Mouse (Mus musculus): Measurements from ENCODE around the gene Slc11a1. TPM values are rescaled to one million over a fixed set of nuclear protein-coding genes. Genes with fewer than 3 reads are reported as not detected.
A peak's percentile ranks its signal among the peaks of the same experiment; 100 is the strongest.
"Not testable (repeated sequence)": the region's sequence is repeated elsewhere in the genome, so short reads cannot be mapped to it uniquely, and the experiment has no call there.

Gene Slc11a1
- polyA plus RNA-seq, 1 experiment = 48.7 TPM

DNA sequence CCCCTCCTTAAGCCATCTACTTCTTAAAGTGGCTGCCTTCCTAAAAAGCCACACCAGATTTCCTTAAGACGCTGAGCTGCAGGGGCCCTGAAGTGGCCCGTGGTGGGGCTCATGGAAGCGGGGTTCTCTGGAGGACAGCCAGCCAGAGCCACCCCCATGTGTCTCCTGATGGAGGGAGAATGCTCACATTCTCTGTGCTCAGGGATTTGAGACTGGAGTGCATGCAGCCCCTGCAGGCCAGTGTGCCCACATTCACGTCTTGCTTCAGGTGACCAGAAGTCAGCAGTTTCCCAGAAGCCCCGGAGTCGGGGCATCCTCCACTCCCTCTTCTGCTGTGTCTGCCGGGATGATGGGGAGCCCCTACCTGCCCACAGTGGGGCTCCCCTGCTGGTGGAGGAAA is 18.0 kb downstream of the Slc11a1 start:
- Histone ChIP-seq H3K36me3 (ENCODE audit: control insufficient read depth, insufficient read depth, low read length) (peaks cover 7% of the 10 kb centered on the region), H3K27me3 (ENCODE audit: control insufficient read depth, insufficient read depth, low read length) (no peaks in the 10 kb centered on the region), H3K4me1 (replicated peaks; ENCODE audit: control insufficient read depth, insufficient read depth, low read length) (peaks cover 37% of the 10 kb centered on the region), H3K4me3 (ENCODE audit: control insufficient read depth, insufficient read depth, low read length) (peak overlapping the region; percentile 82; the same call in 1 of the 2 replicates), H3K27ac (ENCODE audit: control insufficient read depth, insufficient read depth, low read length) (no peak overlapping the region; the same call in 1 of the 2 replicates)
- DNase-seq = no peak
- TF ChIP-seq CTCF (IDR thresholded peaks at IDR 0.05; ENCODE audit: borderline replicate concordance, control insufficient read depth, extremely low read depth, insufficient read depth, low read length, poor library complexity) = no peak; the same call in 1 of the 2 replicates
- no peak for TF ChIP-seq POLR2A (IDR thresholded peaks at IDR 0.05; ENCODE audit: control insufficient read depth, extremely low read depth, insufficient read depth, low read length, poor library complexity)
- 53% methylated on average over 7 of the region's 7 CpGs for WGBS

DNA sequence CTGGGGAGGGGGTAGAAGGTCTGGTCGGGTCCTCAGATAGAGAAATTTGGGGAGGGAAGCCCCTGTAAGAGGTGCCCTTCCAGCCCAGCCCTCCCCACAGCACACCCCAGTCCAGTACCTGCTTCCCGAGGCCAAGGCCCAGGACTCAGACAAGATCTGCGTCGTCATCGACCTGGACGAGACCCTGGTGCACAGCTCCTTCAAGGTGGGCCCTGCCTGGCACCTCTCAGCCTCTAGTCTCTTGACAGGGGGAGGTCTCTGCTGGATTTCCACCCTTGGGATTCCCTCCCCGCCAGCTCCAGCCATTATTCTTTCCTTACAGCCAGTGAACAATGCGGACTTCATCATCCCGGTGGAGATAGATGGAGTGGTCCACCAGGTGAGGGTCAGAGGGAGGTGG is 18.7 kb downstream of the Slc11a1 start:
- no peak overlapping the region for H3K4me3 ChIP-seq (ENCODE audit: control insufficient read depth, insufficient read depth, low read length)
- no peak overlapping the region for H3K27ac ChIP-seq (ENCODE audit: control insufficient read depth, insufficient read depth, low read length)
- no peak for DNase-seq
- peaks cover 7% of the 10 kb centered on the region for H3K36me3 ChIP-seq (ENCODE audit: control insufficient read depth, insufficient read depth, low read length)
- H3K4me1 ChIP-seq (replicated peaks; ENCODE audit: control insufficient read depth, insufficient read depth, low read length) = peaks cover 39% of the 10 kb centered on the region
- H3K27me3 ChIP-seq (ENCODE audit: control insufficient read depth, insufficient read depth, low read length) = no peaks in the 10 kb centered on the region
- 95% methylated on average over 9 of the region's 9 CpGs for WGBS
- no peak for TF ChIP-seq POLR2A (IDR thresholded peaks at IDR 0.05; ENCODE audit: control insufficient read depth, extremely low read depth, insufficient read depth, low read length, poor library complexity)
- no peak for TF ChIP-seq CTCF (IDR thresholded peaks at IDR 0.05; ENCODE audit: borderline replicate concordance, control insufficient read depth, extremely low read depth, insufficient read depth, low read length, poor library complexity)

DNA sequence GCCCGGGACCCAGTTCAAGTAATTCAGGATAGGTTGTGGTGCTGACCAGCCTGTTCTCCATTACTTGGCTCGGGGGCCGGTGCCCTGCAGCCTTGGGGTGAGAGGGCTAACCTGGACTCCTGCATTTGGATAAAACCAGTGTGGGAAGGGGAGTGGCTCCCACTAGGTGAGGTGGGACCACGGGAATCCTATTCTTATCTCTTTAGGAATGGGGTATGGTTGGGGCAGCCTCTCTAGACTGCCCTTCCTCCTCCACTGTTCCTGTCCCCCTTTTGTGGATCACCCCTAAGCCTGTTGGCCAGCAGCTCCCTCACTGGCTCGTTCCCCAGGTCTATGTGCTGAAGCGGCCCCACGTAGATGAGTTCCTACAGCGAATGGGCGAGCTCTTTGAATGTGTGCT is 19.3 kb downstream of the Slc11a1 start:
- no peaks in the 10 kb centered on the region for H3K27me3 ChIP-seq (ENCODE audit: control insufficient read depth, insufficient read depth, low read length)
- H3K27ac ChIP-seq (ENCODE audit: control insufficient read depth, insufficient read depth, low read length) = no peak overlapping the region
- 96% methylated on average over 9 of the region's 9 CpGs for WGBS
- no peak for DNase-seq
- TF ChIP-seq POLR2A (IDR thresholded peaks at IDR 0.05; ENCODE audit: control insufficient read depth, extremely low read depth, insufficient read depth, low read length, poor library complexity) (no peak), CTCF (IDR thresholded peaks at IDR 0.05; ENCODE audit: borderline replicate concordance, control insufficient read depth, extremely low read depth, insufficient read depth, low read length, poor library complexity) (no peak)
- H3K36me3 ChIP-seq (ENCODE audit: control insufficient read depth, insufficient read depth, low read length) = peaks cover 7% of the 10 kb centered on the region
- no peak overlapping the region for H3K4me3 ChIP-seq (ENCODE audit: control insufficient read depth, insufficient read depth, low read length)
- peaks cover 37% of the 10 kb centered on the region for H3K4me1 ChIP-seq (replicated peaks; ENCODE audit: control insufficient read depth, insufficient read depth, low read length)

GRCm38 (mm10) chr1:74394858-74395257 is 19.9 kb downstream of the Slc11a1 start:
- no peaks in the 10 kb centered on the region for H3K27me3 ChIP-seq (ENCODE audit: control insufficient read depth, insufficient read depth, low read length)
- no peak for TF ChIP-seq POLR2A (IDR thresholded peaks at IDR 0.05; ENCODE audit: control insufficient read depth, extremely low read depth, insufficient read depth, low read length, poor library complexity)
- no peak for TF ChIP-seq CTCF (IDR thresholded peaks at IDR 0.05; ENCODE audit: borderline replicate concordance, control insufficient read depth, extremely low read depth, insufficient read depth, low read length, poor library complexity)
- no peak overlapping the region for H3K4me3 ChIP-seq (ENCODE audit: control insufficient read depth, insufficient read depth, low read length)
- H3K36me3 ChIP-seq (ENCODE audit: control insufficient read depth, insufficient read depth, low read length) = peaks cover 7% of the 10 kb centered on the region
- H3K4me1 ChIP-seq (replicated peaks; ENCODE audit: control insufficient read depth, insufficient read depth, low read length) = peaks cover 31% of the 10 kb centered on the region
- WGBS = 98% methylated on average over 15 of the region's 15 CpGs
- DNase-seq = no peak
- no peak overlapping the region for H3K27ac ChIP-seq (ENCODE audit: control insufficient read depth, insufficient read depth, low read length)

DNA sequence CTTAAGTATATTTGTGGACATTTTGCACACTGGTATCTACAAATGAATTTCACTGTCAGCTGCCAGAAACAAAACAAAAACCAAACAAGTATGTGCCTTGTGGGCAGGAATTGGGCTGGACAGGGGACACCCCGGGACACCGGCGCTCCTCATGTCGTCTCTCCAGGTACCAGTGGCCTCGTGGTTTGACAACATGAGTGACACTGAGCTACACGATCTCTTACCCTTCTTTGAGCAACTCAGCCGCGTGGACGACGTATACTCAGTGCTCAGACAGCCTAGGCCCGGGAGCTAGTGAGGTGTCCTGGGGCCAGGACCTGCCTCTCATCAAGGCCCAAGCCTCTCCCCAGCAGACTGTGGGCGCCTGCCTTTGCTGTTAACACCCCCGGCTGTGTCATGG is 20.3 kb downstream of the Slc11a1 start:
- H3K27me3 ChIP-seq (ENCODE audit: control insufficient read depth, insufficient read depth, low read length) = no peaks in the 10 kb centered on the region
- peaks cover 7% of the 10 kb centered on the region for H3K36me3 ChIP-seq (ENCODE audit: control insufficient read depth, insufficient read depth, low read length)

GRCm38 (mm10) chr1:74396456-74397222 is 21.6 kb downstream of the Slc11a1 start:
- peak overlapping the region; percentile 52 for H3K4me3 ChIP-seq (ENCODE audit: control insufficient read depth, insufficient read depth, low read length)
- not testable (repeated sequence) for DNase-seq; H3K27me3 ChIP-seq (ENCODE audit: control insufficient read depth, insufficient read depth, low read length); H3K36me3 ChIP-seq (ENCODE audit: control insufficient read depth, insufficient read depth, low read length)
- 25% methylated on average over 12 of the region's 12 CpGs for WGBS
- peak overlapping the region; percentile 20; the same call in 1 of the 2 replicates for H3K27ac ChIP-seq (ENCODE audit: control insufficient read depth, insufficient read depth, low read length)
- H3K4me1 ChIP-seq (replicated peaks; ENCODE audit: control insufficient read depth, insufficient read depth, low read length) = peaks cover 22% of the 10 kb centered on the region

More for the DNA sequence above, 20.3 kb downstream of the Slc11a1 start:
- Histone ChIP-seq H3K4me1 (replicated peaks; ENCODE audit: control insufficient read depth, insufficient read depth, low read length) (peaks cover 28% of the 10 kb centered on the region), H3K27ac (ENCODE audit: control insufficient read depth, insufficient read depth, low read length) (no peak overlapping the region), H3K4me3 (ENCODE audit: control insufficient read depth, insufficient read depth, low read length) (no peak overlapping the region)
- TF ChIP-seq CTCF (IDR thresholded peaks at IDR 0.05; ENCODE audit: borderline replicate concordance, control insufficient read depth, extremely low read depth, insufficient read depth, low read length, poor library complexity) = no peak
- TF ChIP-seq POLR2A (IDR thresholded peaks at IDR 0.05; ENCODE audit: control insufficient read depth, extremely low read depth, insufficient read depth, low read length, poor library complexity) = no peak
- DNase-seq = no peak
- 93% methylated on average over 12 of the region's 13 CpGs for WGBS
